Mouse (Mus musculus): ENCODE measurements at regions not wholly inside any gene's neighbourhood (a gene's known extent, or its start where the extent isn't known, plus 50 kb on each side); places are given as distances from the start of the nearest gene placed in this dataset.

DNA sequence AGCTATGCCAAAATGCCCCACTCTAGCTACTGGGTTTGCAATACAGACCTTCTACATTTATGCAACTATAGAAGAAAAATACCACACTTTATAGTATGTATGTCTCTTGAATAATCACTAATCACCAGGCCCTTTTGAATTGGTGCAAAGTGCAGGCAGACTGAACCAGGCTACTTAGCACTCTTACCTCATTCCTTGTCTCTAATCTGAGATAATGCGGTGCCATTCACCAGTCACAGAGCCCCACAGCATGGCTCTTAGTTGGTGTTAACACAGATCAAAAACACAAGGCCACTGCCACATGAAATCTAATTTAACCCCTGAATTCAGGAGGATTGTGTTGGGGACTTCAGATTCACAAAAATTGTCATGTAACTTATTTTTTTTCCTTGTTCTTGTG, 150.5 kb downstream of the Etv1 start:
- no peak for TF ChIP-seq CTCF (IDR thresholded peaks at IDR 0.05; ENCODE audit: low read depth, low read length)
- TF ChIP-seq POLR2A (IDR thresholded peaks at IDR 0.05; ENCODE audit: borderline replicate concordance, low read depth, low read length), result no peak

Data from bone marrow macrophage, adult 2 months (primary cell).